Comparison of ENCODE assay signal across 16 mouse cellular contexts in genomic region chr7:31072326-31072725, GRCm38 (mm10). TPM values are rescaled to one million over a fixed set of nuclear protein-coding genes. Genes with fewer than 3 reads are reported as not detected.
A peak's percentile ranks its signal among the peaks of the same experiment; 100 is the strongest.
DNase-seq lines count a peak whose midpoint lies in the region; ATAC-seq and TF ChIP-seq lines count a peak whose summit lies in the region.
"Had no signal": no experiment of that assay in that cellular context is flagged by ENCODE, and none has a peak within 500 bp of the region (broad histone marks: within the 10 kb centered on the region; RNA-seq: fewer than 3 reads in every experiment).

No protein-coding gene starts in this region.

- no peak for TF ChIP-seq EP300 in stomach, postnatal 0 days (optimal IDR thresholded peaks at IDR 0.05)

- TF ChIP-seq CTCF in layer of hippocampus, adult 2 months (conservative IDR thresholded peaks at IDR 0.05) = no peak
- TF ChIP-seq CTCF in stomach, postnatal 0 days (IDR thresholded peaks at IDR 0.05; ENCODE audit: low read depth) = peak; percentile 41

- H3K27me3 ChIP-seq in intestine, embryonic 15.5 days (replicated peaks) = no peaks in the 10 kb centered on the region
- no peaks in the 10 kb centered on the region for H3K27me3 ChIP-seq in stomach, postnatal 0 days (ENCODE audit: control insufficient read depth, insufficient read depth, low read length)
- no peaks in the 10 kb centered on the region for H3K27me3 ChIP-seq in forebrain, embryonic 15.5 days
- H3K27me3 ChIP-seq: neural tube, embryonic 12.5 days had no signal

- H3K4me2 ChIP-seq in intestine, embryonic 15.5 days (replicated peaks) = peak overlapping the region; percentile 18; the same call in 1 of the 2 replicates
- peak overlapping the region; percentile 25; the same call in 1 of the 2 replicates for H3K4me2 ChIP-seq in stomach, postnatal 0 days (replicated peaks; ENCODE audit: low read depth)
- no peak overlapping the region for H3K4me2 ChIP-seq in forebrain, embryonic 15.5 days (replicated peaks)
- H3K4me2 ChIP-seq: neural tube, embryonic 12.5 days had no signal

- peaks cover 32% of the 10 kb centered on the region for H3K4me1 ChIP-seq in intestine, embryonic 15.5 days (replicated peaks)
- H3K4me1 ChIP-seq in stomach, postnatal 0 days (replicated peaks; ENCODE audit: control insufficient read depth, insufficient read depth) = no peaks in the 10 kb centered on the region; the same call in 1 of the 2 replicates
- H3K4me1 ChIP-seq in forebrain, embryonic 15.5 days = 0 out of 2 replicates have a peak, but pooled peaks cover 6% of the 10 kb centered on the region

- WGBS in intestine, embryonic 15.5 days = 19% methylated on average over 9 of the region's 9 CpGs
- 23% methylated on average over 9 of the region's 9 CpGs for WGBS in stomach, postnatal 0 days
- WGBS in forebrain, embryonic 15.5 days = 65% methylated on average over 9 of the region's 9 CpGs

- H3K9ac ChIP-seq in intestine, embryonic 15.5 days = no peak overlapping the region
- H3K9ac ChIP-seq in stomach, postnatal 0 days (ENCODE audit: low read length) = no peak overlapping the region; the same call in 1 of the 2 replicates
- no peak overlapping the region for H3K9ac ChIP-seq in forebrain, embryonic 15.5 days (replicated peaks)
- H3K9ac ChIP-seq: liver, postnatal 0 days; neural tube, embryonic 12.5 days had no signal

- H3K36me3 ChIP-seq in intestine, embryonic 15.5 days = no peaks in the 10 kb centered on the region
- H3K36me3 ChIP-seq in stomach, postnatal 0 days (ENCODE audit: control insufficient read depth, insufficient read depth, low read length) = no peaks in the 10 kb centered on the region; the same call in 1 of the 2 replicates
- H3K36me3 ChIP-seq in forebrain, embryonic 15.5 days = no peaks in the 10 kb centered on the region
- H3K36me3 ChIP-seq: neural tube, embryonic 12.5 days had no signal

- no peak for ATAC-seq in cerebellum, adult (ENCODE audit: insufficient number of reproducible peaks, low FRiP score, low TSS enrichment)
- peak; percentile 21 for ATAC-seq in intestine, embryonic 15.5 days
- no peak for ATAC-seq in stomach, postnatal 0 days (ENCODE audit: low FRiP score, low TSS enrichment)
- ATAC-seq in forebrain, embryonic 15.5 days (replicated peaks) = no peak
- ATAC-seq: hindbrain, embryonic 16.5 days; liver, postnatal 0 days had no signal

- no peaks in the 10 kb centered on the region for H3K9me3 ChIP-seq in intestine, embryonic 15.5 days
- H3K9me3 ChIP-seq in stomach, postnatal 0 days (ENCODE audit: control insufficient read depth, low read length) = no peaks in the 10 kb centered on the region
- no peaks in the 10 kb centered on the region for H3K9me3 ChIP-seq in forebrain, embryonic 15.5 days
- H3K9me3 ChIP-seq: neural tube, embryonic 12.5 days had no signal

- H3K27ac ChIP-seq in layer of hippocampus, adult 2 months = peak overlapping the region; percentile 43; the same call in 1 of the 2 replicates
- H3K27ac ChIP-seq in intestine, embryonic 15.5 days = peak overlapping the region; percentile 52; the same call in 1 of the 2 replicates
- peak overlapping the region; percentile 87 for H3K27ac ChIP-seq in stomach, postnatal 0 days (replicated peaks)
- H3K27ac ChIP-seq in forebrain, embryonic 15.5 days (replicated peaks) = no peak overlapping the region
- H3K27ac ChIP-seq: neural tube, embryonic 12.5 days had no signal

- H3K4me3 ChIP-seq in layer of hippocampus, adult 2 months = no peak overlapping the region
- H3K4me3 ChIP-seq in intestine, embryonic 15.5 days (replicated peaks) = no peak overlapping the region
- H3K4me3 ChIP-seq in stomach, postnatal 0 days (ENCODE audit: low read depth, low read length) = peak overlapping the region; percentile 10; the same call in 1 of the 2 replicates
- H3K4me3 ChIP-seq in forebrain, embryonic 15.5 days = no peak overlapping the region
- H3K4me3 ChIP-seq: neural tube, embryonic 12.5 days had no signal

- peak; percentile 44 to 46 for DNase-seq in cerebellum, postnatal 36 days
- no peak for DNase-seq in layer of hippocampus, adult 2 months (ENCODE audit: low spot score in 2 of 2)
- no peak for DNase-seq in layer of hippocampus, adult 11-12 months (ENCODE audit: low spot score)
- no peak for DNase-seq in stomach, postnatal 0 days (ENCODE audit: low spot score)
- no peak for DNase-seq in adrenal gland, postnatal 36 days
- DNase-seq: gastrocnemius, postnatal 14 days; kidney, postnatal 14 days; liver, postnatal 0 days; spleen, adult 18-20 months had no signal

RNA-seq across cellular contexts. Expression of gene Fxyd3, which starts 4.2 kb away (rescaled TPM):
- total RNA-seq in layer of hippocampus, adult 2 months (2021) = 1 to 10 TPM in 1 of 2 experiments, not detected in 1; 1.7 TPM
- 70.8 and 77.4 TPM in 2 replicates for polyA plus RNA-seq in intestine, embryonic 15.5 days (2015; fragmentation: Nextera tagmentation; extraction: Ambion mirVana)
- polyA plus RNA-seq in stomach, postnatal 0 days (2015; fragmentation: Nextera tagmentation; extraction: Ambion mirVana) = 1,122 and 1,152 TPM in 2 replicates
- polyA plus RNA-seq in forebrain, embryonic 15.5 days (2015; fragmentation: Nextera tagmentation; extraction: Ambion mirVana) = not detected in 2 replicates
- 1 to 10 TPM; 1.5 to 2.3 TPM for total RNA-seq in adrenal gland, postnatal 36 days (2021)
- total RNA-seq: left cerebral cortex, postnatal 10 days; megakaryocyte-erythroid progenitor cell, adult 5-6 weeks had no signal

RNA-seq across cellular contexts. Expression of gene Lgi4, which starts 13.2 kb away (rescaled TPM):
- total RNA-seq in layer of hippocampus, adult 2 months (2021) = 10 to 100 TPM; 37.9 to 41.9 TPM
- 1.5 TPM in 2 replicates for polyA plus RNA-seq in intestine, embryonic 15.5 days (2015; fragmentation: Nextera tagmentation; extraction: Ambion mirVana)
- polyA plus RNA-seq in stomach, postnatal 0 days (2015; fragmentation: Nextera tagmentation; extraction: Ambion mirVana) = 0.46 and 0.87 TPM in 2 replicates
- polyA plus RNA-seq in forebrain, embryonic 15.5 days (2015; fragmentation: Nextera tagmentation; extraction: Ambion mirVana) = 0.20 and 0.26 TPM in 2 replicates
- total RNA-seq in adrenal gland, postnatal 36 days (2021) = 1 to 10 TPM; 2.7 to 5.4 TPM
- total RNA-seq: megakaryocyte-erythroid progenitor cell, adult 5-6 weeks had no signal
- polyA plus RNA-seq: liver, postnatal 0 days had no signal

RNA-seq across cellular contexts. Expression of gene Fxyd1, which starts 15.3 kb away (rescaled TPM):
- 100 to 1,000 TPM in 1 of 2 experiments, 10 to 100 TPM in 1; 90.9 to 114 TPM for total RNA-seq in layer of hippocampus, adult 2 months (2021)
- polyA plus RNA-seq in intestine, embryonic 15.5 days (2015; fragmentation: Nextera tagmentation; extraction: Ambion mirVana) = 64.5 and 80.1 TPM in 2 replicates
- polyA plus RNA-seq in stomach, postnatal 0 days (2015; fragmentation: Nextera tagmentation; extraction: Ambion mirVana) = 177 and 187 TPM in 2 replicates
- polyA plus RNA-seq in forebrain, embryonic 15.5 days (2015; fragmentation: Nextera tagmentation; extraction: Ambion mirVana) = 8.2 and 14.7 TPM in 2 replicates
- 100 to 1,000 TPM; 167 to 239 TPM for total RNA-seq in adrenal gland, postnatal 36 days (2021)
- total RNA-seq: megakaryocyte-erythroid progenitor cell, adult 5-6 weeks had no signal

RNA-seq across cellular contexts. Expression of gene Fxyd7, which starts 21.1 kb away (rescaled TPM):
- 100 to 1,000 TPM; 117 to 121 TPM for total RNA-seq in layer of hippocampus, adult 2 months (2021)
- polyA plus RNA-seq in intestine, embryonic 15.5 days (2015; fragmentation: Nextera tagmentation; extraction: Ambion mirVana) = 20.3 and 20.7 TPM in 2 replicates
- polyA plus RNA-seq in stomach, postnatal 0 days (2015; fragmentation: Nextera tagmentation; extraction: Ambion mirVana) = 19.9 and 20.3 TPM in 2 replicates
- polyA plus RNA-seq in forebrain, embryonic 15.5 days (2015; fragmentation: Nextera tagmentation; extraction: Ambion mirVana) = 49.2 and 60.4 TPM in 2 replicates
- total RNA-seq in adrenal gland, postnatal 36 days (2021) = 1 to 10 TPM; 1.2 to 1.6 TPM
- total RNA-seq: megakaryocyte-erythroid progenitor cell, adult 5-6 weeks had no signal

RNA-seq across cellular contexts. Expression of gene Fxyd5, which starts 30.0 kb away (rescaled TPM):
- 10 to 100 TPM; 17.3 to 26.9 TPM for total RNA-seq in layer of hippocampus, adult 2 months (2021)
- 21.7 and 29.8 TPM in 2 replicates for polyA plus RNA-seq in intestine, embryonic 15.5 days (2015; fragmentation: Nextera tagmentation; extraction: Ambion mirVana)
- polyA plus RNA-seq in stomach, postnatal 0 days (2015; fragmentation: Nextera tagmentation; extraction: Ambion mirVana) = 13.3 and 16.0 TPM in 2 replicates
- 13.4 and 14.7 TPM in 2 replicates for polyA plus RNA-seq in forebrain, embryonic 15.5 days (2015; fragmentation: Nextera tagmentation; extraction: Ambion mirVana)
- 100 to 1,000 TPM in 1 of 2 experiments, 10 to 100 TPM in 1; 34.8 to 103 TPM for total RNA-seq in adrenal gland, postnatal 36 days (2021)

Comparison
In these comparisons a context has a peak if more than half of its experiments do, and no peak if none do; other contexts are left out.
1. DNase-seq: peak in cerebellum, postnatal 36 days (2 of 2); none in layer of hippocampus, adult 2 months (0 of 2), layer of hippocampus, adult 11-12 months (single experiment), stomach, postnatal 0 days (single experiment) and adrenal gland, postnatal 36 days (0 of 2).
2. RNA of gene Fxyd3, which starts 4.2 kb away (polyA plus RNA-seq): 1,122 to 1,152 TPM in stomach, postnatal 0 days and 70.8 to 77.4 TPM in intestine, embryonic 15.5 days; not detected in forebrain, embryonic 15.5 days; every median in the first group is over 10 times any median in the second.